Mouse (Mus musculus) kidney, postnatal 0 days (tissue): ENCODE measurements around the gene Tex14. TPM values are rescaled to one million over a fixed set of nuclear protein-coding genes. Genes with fewer than 3 reads are reported as not detected.
"Not testable (repeated sequence)": the region's sequence is repeated elsewhere in the genome, so short reads cannot be mapped to it uniquely, and the experiment has no call there.

Source experiments
- ATAC-seq: fragments of 200-750 bp; cut with Nextera tagmentation; replicated peaks from 2 replicates; pipeline ENCODE4 v1.8.0; 2017; ENCODE audit warnings: low read depth, moderate number of reproducible peaks, moderate TSS enrichment, moderate library complexity; ENCODE audit not compliant: low FRiP score
- DNase-seq: peaks from one replicate; pipeline ENCODE4 v3.0.0-alpha.2; 2016; ENCODE audit warnings: low spot score
- H3K27ac ChIP-seq: fragments of 300-500 bp; sonication (generic); 2 replicates; pipeline ENCODE4 v1.5.1; 2014; ENCODE audit warnings: mild to moderate bottlenecking
- H3K27me3 ChIP-seq: fragments of 300-500 bp; sonication (generic); 2 replicates; pipeline ENCODE4 v1.6.1; 2014; ENCODE audit warnings: low read length, mixed read lengths; ENCODE audit not compliant: insufficient read depth
- H3K36me3 ChIP-seq: fragments of 300-500 bp; sonication (generic); 2 replicates; pipeline ENCODE4 v1.6.1; 2014; ENCODE audit warnings: low read length, mixed read lengths; ENCODE audit not compliant: insufficient read depth
- H3K4me1 ChIP-seq: fragments of 300-500 bp; sonication (generic); replicated peaks from 2 replicates; pipeline ENCODE4 v1.6.1; 2014; ENCODE audit warnings: antibody characterized with exemption, low read length, mixed read lengths; ENCODE audit not compliant: insufficient read depth
- H3K4me2 ChIP-seq: fragments of 300-500 bp; sonication (generic); 2 replicates; pipeline ENCODE4 v1.6.1; 2014; ENCODE audit warnings: mild to moderate bottlenecking, low read length, moderate library complexity, mixed read lengths
- H3K4me3 ChIP-seq: fragments of 300-500 bp; sonication (generic); replicated peaks from 2 replicates; pipeline ENCODE4 v1.5.1; 2014; ENCODE audit warnings: low read depth, low read length
- H3K9ac ChIP-seq: fragments of 300-500 bp; sonication (generic); 2 replicates; pipeline ENCODE4 v1.6.1; 2014; ENCODE audit warnings: low read depth, low read length
- H3K9me3 ChIP-seq: fragments of 300-500 bp; sonication (generic); replicated peaks from 2 replicates; pipeline ENCODE4 v1.6.1; 2016; ENCODE audit warnings: low read length, inconsistent platforms, mixed read lengths
- CTCF ChIP-seq: IDR thresholded peaks from 2 replicates; pipeline ENCODE4 v1.5.1; 2016; ENCODE audit warnings: antibody characterized with exemption, low read depth, mild to moderate bottlenecking, moderate library complexity
- WGBS: fragments of 180-500 bp; shearing (Covaris S2); extraction: QIAGEN DNeasy Blood & Tissue Kit; methylation state at CpG from one replicate; pipeline ENCODE4 v1.1.7; 2014; 5-methylcytosine and 5-hydroxymethylcytosine counted together
- polyA plus RNA-seq: library from polyadenylated mRNA; unstranded; fragments of >200 nt; fragmentation: Nextera tagmentation; extraction: Ambion mirVana; gene quantifications from 2 replicates; pipeline ENCODE4 v1.2.1, GENCODE M21; 2015

The Tex14 gene
- polyA plus RNA-seq, 1 experiment from 2014 or later = 0.57 TPM

DNA sequence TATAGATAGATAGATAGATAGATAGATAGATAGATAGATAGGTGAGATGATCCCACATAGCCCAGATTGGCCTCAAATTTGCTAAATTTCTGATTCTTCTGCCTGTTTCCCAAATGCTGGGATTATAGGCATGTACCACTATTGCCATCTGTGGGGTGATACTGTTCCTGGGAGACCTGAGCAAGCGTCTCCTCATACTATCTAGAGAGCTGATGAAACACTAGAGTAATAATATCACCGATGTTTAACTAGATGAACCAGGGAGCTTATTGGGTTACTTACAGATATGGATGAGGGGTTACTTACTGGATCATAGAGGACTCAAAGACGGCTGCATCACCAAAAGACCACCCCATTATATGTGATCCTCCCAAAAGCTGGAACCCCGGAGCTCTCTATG lies 24.5 kb downstream of the Tex14 start:
- no peak for DNase-seq
- no peak for ATAC-seq
- Histone ChIP-seq H3K9ac (no peak overlapping the region), H3K4me3 (no peak overlapping the region), H3K4me2 (no peak overlapping the region), H3K27me3 (no peaks in the 10 kb centered on the region), H3K9me3 (no peaks in the 10 kb centered on the region), H3K4me1 (no peaks in the 10 kb centered on the region), H3K36me3 (no peaks in the 10 kb centered on the region), H3K27ac (no peak overlapping the region)
- no peak for TF ChIP-seq CTCF
- WGBS = 90% methylated on average over 4 of the region's 4 CpGs

DNA sequence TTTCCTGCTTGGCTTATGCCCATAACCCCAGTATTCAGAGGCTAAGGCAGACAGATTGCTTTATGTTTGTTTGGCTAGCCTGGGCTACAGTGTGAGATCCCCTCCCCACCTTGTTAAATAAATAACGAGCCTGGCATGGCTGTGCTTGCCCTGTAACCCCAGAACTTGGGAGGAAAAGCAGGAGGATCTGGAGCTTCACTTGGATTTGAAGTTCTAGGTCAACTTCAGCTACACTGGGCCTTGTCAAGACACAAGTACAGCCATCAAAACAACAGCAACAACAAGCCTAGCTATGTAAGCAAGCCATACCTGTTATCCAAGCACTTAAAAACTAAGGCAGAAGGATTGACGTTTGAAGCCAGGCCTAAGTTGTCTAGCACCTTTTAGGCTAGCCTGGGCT lies 25.5 kb downstream of the Tex14 start:
- H3K36me3 ChIP-seq = no peaks in the 10 kb centered on the region
- H3K9me3 ChIP-seq = no peaks in the 10 kb centered on the region
- no peak for DNase-seq
- no peak for ATAC-seq
- H3K4me1 ChIP-seq = no peaks in the 10 kb centered on the region
- 68% methylated on average over 2 of the region's 2 CpGs for WGBS
- no peak overlapping the region for H3K4me3 ChIP-seq
- TF ChIP-seq CTCF = no peak
- H3K27ac ChIP-seq = no peak overlapping the region
- H3K27me3 ChIP-seq = no peaks in the 10 kb centered on the region
- H3K4me2 ChIP-seq = no peak overlapping the region
- H3K9ac ChIP-seq = no peak overlapping the region

DNA sequence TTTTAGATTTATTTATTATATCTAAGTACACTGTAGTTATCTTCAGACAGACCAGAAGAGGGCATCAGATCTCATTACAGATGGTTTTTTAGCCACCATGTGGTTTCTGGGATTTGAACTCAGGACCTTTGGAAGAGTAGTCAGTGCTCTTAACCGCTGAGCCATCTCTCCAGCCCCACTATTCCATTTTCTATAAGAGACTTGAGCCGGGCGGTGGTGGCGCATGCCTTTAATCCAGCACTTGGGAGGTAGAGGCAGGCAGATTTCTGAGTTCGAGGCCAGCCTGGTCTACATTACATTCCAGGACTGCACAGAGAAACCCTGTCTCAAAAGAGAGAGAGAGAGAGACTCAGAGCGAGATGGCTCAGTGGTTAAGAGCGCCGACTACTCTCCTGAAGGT lies 26.9 kb downstream of the Tex14 start:
- not testable (repeated sequence) for ATAC-seq, H3K4me2 ChIP-seq, H3K27me3 ChIP-seq, H3K27ac ChIP-seq, H3K9ac ChIP-seq, H3K4me1 ChIP-seq, H3K4me3 ChIP-seq, DNase-seq, H3K9me3 ChIP-seq, H3K36me3 ChIP-seq
- 95% methylated on average over 8 of the region's 8 CpGs for WGBS

DNA sequence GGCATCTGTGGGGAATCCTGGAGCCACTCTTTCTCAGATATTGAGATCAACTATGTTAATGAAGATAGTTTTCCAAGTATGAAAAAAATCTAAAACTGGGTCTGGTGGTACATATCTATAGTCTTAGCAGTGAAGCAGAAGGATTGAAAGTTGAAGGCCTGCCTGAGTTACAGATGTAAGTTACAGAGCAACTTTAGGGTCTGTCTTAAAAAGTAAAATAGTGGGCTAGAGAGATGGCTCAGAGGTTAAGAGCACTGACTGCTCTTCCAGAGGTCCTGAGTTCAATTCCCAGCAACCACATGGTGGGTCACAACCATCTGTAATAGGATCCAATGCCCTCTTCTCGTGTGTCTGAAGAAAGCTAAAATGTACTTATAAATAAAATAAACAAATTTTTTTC lies 27.6 kb downstream of the Tex14 start:
- DNase-seq (no peak), ATAC-seq (no peak)
- no peak overlapping the region for H3K4me3 ChIP-seq
- H3K27me3 ChIP-seq = no peaks in the 10 kb centered on the region
- H3K9ac ChIP-seq = no peak overlapping the region
- H3K36me3 ChIP-seq = no peaks in the 10 kb centered on the region
- H3K4me1 ChIP-seq = no peaks in the 10 kb centered on the region
- H3K4me2 ChIP-seq = no peak overlapping the region
- TF ChIP-seq CTCF = no peak
- WGBS = 54% methylated on average over 1 of the region's 1 CpGs
- no peak overlapping the region for H3K27ac ChIP-seq
- no peaks in the 10 kb centered on the region for H3K9me3 ChIP-seq

DNA sequence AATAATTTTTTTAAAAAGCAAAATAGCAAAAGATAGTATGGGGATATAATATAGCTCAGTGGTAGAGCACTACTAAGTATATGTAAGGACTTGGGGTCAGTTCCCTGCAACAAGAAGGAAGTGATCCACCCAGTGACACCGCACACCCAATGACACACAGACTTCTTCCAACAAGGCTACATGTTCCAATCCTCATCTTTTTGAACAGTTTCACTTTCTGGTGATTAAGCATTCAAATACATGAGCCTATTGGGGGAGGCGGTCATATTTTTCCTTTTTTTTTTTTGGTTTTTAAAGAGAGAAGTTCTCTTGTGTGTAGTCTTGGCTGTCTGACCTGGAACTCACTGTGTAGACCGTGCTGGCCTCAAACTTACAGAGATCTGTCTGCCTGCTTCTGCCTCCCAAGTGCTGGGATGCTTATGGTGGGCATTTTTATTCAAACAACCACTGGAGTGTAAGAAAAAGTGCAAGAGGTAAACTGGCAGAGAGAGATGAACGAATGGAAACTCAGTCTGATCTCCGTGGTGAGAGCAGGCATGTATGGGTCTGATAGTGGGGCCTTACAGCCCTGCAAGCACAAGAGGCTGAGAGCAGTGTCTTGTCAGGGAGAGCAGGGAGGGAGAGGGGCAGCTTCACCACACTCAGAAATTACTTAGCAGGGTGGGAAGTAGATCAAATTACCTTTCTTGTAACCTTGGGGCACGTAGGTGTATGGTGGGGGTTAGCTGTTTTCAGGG lies 28.2 kb downstream of the Tex14 start:
- DNase-seq (no peak), ATAC-seq (no peak)
- WGBS = 44% methylated on average over 6 of the region's 6 CpGs
- H3K27me3 ChIP-seq = no peaks in the 10 kb centered on the region
- no peaks in the 10 kb centered on the region for H3K9me3 ChIP-seq
- no peak overlapping the region for H3K27ac ChIP-seq
- no peak overlapping the region for H3K4me3 ChIP-seq
- no peaks in the 10 kb centered on the region for H3K4me1 ChIP-seq
- no peaks in the 10 kb centered on the region for H3K36me3 ChIP-seq
- peak overlapping the region; percentile 18; the same call in 1 of the 2 replicates for H3K9ac ChIP-seq
- H3K4me2 ChIP-seq = no peak overlapping the region
- no peak for TF ChIP-seq CTCF

DNA sequence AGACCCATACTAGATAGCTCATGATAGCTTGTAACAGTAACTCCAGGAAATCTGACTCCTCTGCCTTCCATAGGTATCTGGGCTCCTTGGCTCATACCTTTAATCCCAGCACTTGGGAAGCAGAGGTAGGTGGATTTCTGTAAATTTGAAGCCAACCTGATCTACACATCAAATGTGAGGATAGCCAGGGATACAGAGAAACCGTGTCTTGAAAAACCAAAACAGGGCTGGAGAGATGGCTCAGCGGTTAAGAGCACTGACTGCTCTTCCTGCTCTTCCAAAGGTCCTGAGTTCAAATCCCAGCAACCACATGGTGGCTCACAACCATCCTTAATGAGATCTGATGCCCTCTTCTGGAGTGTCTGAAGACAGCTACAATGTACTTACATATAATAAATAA lies 30.2 kb downstream of the Tex14 start:
- WGBS = 93% methylated on average over 2 of the region's 2 CpGs

More for the DNA sequence above, 30.2 kb downstream of the Tex14 start:
- not testable (repeated sequence) for H3K4me1 ChIP-seq, H3K27me3 ChIP-seq, H3K4me2 ChIP-seq, H3K4me3 ChIP-seq, H3K9me3 ChIP-seq, H3K9ac ChIP-seq, ATAC-seq, DNase-seq, H3K27ac ChIP-seq, H3K36me3 ChIP-seq
